Mouse (Mus musculus) common myeloid progenitor, adult 5-6 weeks (primary cell): ENCODE results near the gene Dapk3. TPM values are rescaled to one million over a fixed set of nuclear protein-coding genes. Genes with fewer than 3 reads are reported as not detected.
"Not testable (repeated sequence)": the region's sequence is repeated elsewhere in the genome, so short reads cannot be mapped to it uniquely, and the experiment has no call there.

Experiments used
- ATAC-seq: replicated peaks from 2 replicates; pipeline ENCODE4 v1.8.0; 2016; ENCODE audit warnings: low read depth, mild to moderate bottlenecking, moderate TSS enrichment, inconsistent platforms; ENCODE audit not compliant: poor library complexity, severe bottlenecking
- total RNA-seq: library from RNA; stranded (forward); fragments of 200-1000, 187-1606 nt; gene quantifications from 2 replicates; pipeline ENCODE4 v1.2.3, GENCODE M21; 2017

Dapk3 gene
- total RNA-seq, 1 experiment from 2014 or later: 29.8 TPM

- ATAC-seq: no peak
Measured at GRCm38 (mm10) chr10:81177491-81177925, 5.3 kb upstream of the Dapk3 start.

DNA sequence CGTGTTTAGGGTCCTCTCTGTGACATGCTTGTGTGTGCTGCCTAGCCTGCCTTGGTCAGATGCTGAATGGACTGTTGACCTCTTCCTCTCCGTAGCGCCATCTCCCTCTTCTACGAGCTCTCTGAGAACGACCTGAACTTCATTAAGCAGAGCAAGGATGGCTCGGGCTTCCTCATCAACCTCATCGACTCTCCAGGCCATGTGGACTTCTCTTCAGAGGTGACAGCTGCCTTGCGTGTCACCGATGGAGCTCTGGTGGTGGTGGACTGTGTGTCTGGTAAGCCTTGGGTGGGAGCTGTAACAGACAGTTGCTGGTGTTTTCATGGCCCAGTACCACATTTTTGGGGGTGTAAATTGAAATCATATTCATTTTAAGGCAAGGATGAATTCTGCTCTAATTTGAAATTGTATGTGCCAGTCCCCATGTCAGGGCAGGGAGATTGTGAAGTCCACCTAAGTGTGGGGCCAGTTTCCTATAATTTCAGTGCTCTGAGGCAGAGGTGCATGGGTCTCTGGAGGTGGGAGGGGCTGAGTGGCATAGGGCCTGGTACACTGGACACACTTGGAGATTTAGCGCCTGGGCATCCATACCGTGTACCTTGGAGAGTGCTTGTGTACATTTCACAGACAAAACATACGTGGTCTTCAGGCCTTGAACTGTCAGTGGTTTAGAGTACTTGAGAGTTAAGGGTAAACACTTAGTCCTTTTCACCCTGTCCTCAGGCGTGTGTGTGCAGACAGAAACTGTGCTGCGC is 4.7 kb upstream of the Dapk3 start:
- ATAC-seq: no peak

GRCm38 (mm10) chr10:81178927-81179326 is 3.9 kb upstream of the Dapk3 start:
- no peak for ATAC-seq

DNA sequence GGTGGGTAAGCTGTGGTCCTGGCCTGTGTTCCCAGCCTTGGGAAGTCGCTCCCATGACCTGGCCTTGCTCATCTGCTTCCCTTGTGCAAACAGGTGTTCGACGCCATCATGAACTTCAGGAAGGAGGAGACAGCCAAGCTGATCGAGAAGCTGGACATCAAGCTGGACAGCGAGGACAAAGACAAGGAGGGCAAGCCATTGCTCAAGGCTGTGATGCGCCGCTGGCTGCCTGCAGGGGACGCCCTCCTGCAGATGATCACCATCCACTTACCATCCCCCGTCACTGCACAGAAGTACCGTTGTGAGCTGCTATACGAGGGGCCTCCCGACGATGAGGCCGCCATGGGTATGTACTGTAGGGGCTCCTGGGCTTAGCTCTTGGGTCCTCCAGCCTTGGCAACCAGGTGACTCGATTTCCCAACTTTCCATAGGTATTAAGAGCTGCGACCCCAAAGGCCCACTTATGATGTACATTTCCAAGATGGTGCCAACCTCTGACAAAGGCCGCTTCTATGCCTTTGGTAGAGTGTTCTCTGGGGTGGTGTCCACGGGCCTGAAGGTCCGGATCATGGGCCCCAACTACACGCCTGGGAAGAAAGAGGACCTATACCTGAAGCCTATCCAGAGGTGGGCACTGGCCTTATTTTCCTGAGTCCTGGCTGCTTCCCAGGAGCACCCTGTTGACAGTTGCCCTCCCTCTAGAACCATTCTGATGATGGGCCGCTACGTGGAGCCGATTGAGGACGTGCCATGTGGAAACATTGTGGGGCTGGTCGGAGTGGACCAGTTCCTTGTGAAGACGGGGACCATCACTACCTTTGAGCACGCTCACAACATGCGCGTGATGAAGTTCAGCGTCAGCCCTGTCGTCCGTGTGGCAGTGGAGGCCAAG is 3.1 kb upstream of the Dapk3 start:
- no peak for ATAC-seq

DNA sequence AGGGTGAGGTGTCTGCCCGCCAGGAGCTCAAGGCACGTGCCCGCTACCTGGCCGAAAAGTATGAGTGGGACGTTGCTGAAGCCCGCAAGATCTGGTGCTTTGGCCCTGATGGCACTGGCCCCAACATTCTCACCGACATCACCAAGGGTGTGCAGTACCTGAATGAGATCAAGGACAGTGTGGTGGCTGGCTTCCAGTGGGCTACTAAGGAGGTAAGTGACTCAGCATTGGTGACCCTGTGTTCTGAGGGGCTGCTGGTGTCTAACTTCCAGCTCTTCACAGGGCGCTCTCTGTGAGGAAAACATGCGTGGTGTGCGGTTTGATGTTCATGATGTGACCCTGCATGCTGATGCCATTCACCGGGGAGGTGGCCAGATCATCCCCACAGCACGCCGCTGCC is 1.9 kb upstream of the Dapk3 start:
- ATAC-seq: no peak

DNA sequence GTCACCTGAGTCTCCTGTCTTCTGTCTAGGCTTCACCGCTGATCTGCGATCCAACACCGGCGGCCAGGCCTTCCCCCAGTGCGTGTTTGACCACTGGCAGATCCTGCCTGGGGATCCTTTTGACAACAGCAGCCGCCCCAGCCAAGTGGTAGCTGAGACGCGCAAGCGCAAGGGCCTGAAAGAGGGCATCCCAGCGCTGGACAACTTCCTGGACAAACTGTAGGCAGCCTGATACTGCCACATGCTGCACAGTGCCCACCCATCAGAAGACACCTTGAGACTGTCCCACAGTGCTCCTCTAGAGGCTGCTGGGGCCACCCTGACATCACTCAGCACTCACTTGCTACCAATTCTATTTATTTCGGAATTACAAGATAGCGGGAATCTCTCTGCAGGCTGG is 945 bp upstream of the Dapk3 start:
- not testable (repeated sequence) for ATAC-seq

- ATAC-seq: no peak
Measured at GRCm38 (mm10) chr10:81183805-81184204, 1.0 kb downstream of the Dapk3 start, which contains the start of gene 4930442H23Rik. TSS of gene 4930442H23Rik (minus strand) at chr10:81183849.

DNA sequence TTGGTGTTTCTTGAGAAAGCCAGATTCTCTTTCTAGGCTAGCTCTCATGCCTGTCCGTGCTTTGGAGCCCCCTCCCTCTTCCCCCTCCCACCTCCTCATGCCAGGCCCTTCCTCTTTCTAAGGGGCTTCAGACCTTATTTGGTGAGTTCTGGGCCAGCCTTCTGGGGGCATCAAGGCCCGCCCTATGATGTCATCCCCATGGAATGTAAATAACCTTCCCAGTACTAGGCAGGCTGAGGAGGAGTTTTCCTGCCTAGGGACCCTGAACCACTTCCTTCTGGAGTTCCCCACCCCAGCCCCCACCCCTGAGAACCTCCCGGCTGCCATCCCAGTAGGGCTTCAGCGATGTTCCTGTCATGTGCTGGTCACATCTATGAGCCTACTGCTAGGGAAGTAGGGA is 2.0 kb downstream of the Dapk3 start:
- ATAC-seq: no peak

GRCm38 (mm10) chr10:81187161-81187560 is 4.4 kb downstream of the Dapk3 start:
- ATAC-seq: no peak

GRCm38 (mm10) chr10:81189821-81190220 is 7.0 kb downstream of the Dapk3 start:
- ATAC-seq: no peak

DNA sequence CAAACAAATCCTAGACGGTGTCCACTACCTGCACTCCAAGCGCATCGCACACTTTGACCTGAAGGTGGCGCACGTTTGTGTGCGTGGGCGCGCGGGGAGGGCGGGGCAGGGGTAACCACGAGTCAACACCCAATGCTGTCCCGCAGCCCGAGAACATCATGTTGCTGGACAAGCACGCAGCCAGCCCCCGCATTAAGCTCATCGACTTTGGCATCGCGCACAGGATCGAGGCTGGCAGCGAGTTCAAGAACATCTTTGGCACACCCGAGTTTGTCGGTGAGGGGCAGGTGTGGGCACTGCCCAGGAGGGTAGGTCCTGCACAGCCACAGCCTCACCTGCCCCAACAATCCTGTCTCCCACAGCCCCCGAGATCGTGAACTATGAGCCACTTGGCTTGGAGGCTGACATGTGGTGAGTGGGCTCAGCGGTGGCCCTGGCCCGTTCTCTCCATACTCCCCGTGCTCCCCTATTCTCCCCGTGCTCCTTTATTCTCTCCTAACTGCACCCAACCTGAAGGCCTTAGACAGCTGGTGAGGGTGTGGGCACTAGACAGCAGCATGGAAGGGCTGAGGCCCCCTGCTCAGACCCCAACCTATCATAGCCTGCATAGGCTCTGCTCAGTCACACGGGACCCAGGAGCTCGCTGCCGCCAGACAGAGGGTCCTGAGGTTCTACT is 7.6 kb downstream of the Dapk3 start:
- ATAC-seq: no peak

GRCm38 (mm10) chr10:81190912-81191321 is 8.1 kb downstream of the Dapk3 start:
- ATAC-seq: peak; percentile 2; the same call in 1 of the 2 replicates

GRCm38 (mm10) chr10:81191342-81191982 is 8.7 kb downstream of the Dapk3 start:
- ATAC-seq: peak; percentile 31

GRCm38 (mm10) chr10:81192270-81192967 is 9.6 kb downstream of the Dapk3 start:
- peak; percentile 27 for ATAC-seq

DNA sequence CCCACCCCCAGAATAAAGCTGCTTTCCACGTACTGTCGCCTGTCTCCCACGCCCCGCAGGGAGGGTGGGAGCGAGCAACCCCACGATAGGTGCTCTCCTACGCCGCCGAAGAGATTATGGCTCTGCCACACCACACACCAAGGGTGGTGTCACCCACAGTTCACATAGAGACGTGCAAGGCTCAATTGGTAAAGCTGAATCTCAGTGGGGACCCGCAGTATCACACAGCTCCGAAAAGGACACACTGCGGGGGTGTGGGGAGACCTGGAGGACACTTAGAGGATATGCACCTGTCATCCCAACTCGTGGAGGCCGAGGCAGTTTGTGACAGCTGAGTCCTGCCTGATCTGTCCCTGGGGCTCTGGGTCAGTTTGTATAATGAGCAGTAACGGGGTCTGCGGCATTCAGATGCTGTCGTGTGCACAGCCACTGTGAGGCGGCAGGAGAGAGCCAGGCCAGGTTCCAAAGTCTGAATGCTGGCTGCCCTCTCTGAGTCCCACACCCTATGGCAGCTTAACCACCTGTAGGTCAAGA is 10.2 kb downstream of the Dapk3 start:
- 0 out of 2 replicates have a peak, but pooled peaks have one; percentile 9 for ATAC-seq

DNA sequence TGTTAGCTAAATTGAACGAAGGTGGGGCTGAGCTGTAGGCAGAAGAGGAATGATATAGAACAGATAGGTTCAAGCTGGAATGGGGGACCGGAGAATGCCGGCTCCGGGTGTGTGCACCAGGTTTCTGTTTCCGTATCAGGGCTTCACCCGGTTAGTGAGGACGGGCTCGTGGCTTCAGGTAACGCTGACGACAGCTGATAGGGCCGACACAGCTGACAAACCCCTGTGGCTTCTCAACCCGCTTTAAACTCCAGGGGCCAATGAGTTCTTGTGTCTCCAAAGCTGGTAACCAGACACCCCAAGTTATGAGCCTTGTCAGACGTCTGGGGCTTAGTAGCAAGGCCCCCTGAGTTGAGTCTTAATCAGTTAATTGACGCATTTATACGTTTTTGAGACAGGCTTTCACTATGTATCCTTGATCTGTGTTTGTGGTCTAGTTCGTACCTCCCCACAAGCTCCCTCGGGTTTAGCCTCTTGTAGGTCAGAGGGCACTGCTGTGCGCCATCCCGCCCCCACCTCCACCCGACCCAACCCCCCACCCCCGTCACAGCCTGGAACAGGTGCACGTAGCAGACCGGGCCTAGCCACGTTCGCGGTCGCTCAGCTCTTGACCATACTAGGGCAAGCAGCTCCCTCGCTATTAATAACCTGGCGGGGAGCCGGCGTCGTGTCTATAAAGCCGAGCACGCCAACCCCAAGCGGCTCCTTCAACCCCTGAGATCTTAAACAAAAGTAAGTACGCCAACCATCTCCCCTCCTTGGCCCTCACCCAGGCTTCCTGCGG is 11.4 kb downstream of the Dapk3 start:
- ATAC-seq: no peak

- no peak for ATAC-seq
Measured at GRCm38 (mm10) chr10:81195300-81195699, 12.5 kb downstream of the Dapk3 start.

DNA sequence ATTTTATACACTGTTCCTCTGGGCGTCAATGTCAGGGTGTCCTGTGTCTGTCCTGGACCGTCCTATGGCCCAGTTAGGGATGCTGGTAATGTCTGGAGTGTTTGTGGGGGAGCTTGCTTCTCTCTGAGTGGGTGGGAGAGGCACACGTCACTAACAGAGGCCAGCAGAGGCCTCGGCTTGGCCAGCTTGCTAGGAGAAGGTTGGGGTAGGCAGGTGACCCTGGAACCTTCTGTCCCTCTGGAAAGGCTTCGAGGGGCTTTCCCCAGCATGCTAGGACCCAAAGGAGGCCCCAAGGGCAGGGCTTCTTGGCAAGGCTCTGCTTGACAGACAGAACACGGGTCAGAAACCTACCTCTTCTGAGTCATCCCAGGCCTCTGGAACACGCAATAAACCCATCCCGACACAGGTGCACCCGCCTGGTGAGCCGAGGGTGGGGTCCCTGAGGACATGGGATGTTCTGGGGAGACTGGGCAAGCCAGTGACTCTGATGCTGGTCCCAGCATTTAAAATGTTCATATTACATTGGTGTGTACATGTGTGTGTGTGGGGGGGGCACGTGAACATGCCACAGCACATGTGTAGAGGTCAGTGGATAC is 13.8 kb downstream of the Dapk3 start:
- no peak for ATAC-seq
